Mouse (Mus musculus) limb, embryonic 10.5 days (tissue): ENCODE results near the gene Cuta. TPM values are rescaled to one million over a fixed set of nuclear protein-coding genes. Genes with fewer than 3 reads are reported as not detected.

Source experiments
- DNase-seq: peaks from one replicate; pipeline ENCODE4 v3.0.0-alpha.2; 2017; ENCODE audit warnings: low spot score
- H3K27ac ChIP-seq: fragments of 300-500 bp; sonication (generic); 2 replicates; pipeline ENCODE4 v1.5.1; 2016; ENCODE audit warnings: mild to moderate bottlenecking
- H3K27me3 ChIP-seq: fragments of 300-500 bp; sonication (generic); 2 replicates; pipeline ENCODE4 v1.6.1; 2016; ENCODE audit warnings: low read depth, mild to moderate bottlenecking; ENCODE audit not compliant: poor library complexity, severe bottlenecking
- H3K36me3 ChIP-seq: fragments of 300-500 bp; sonication (generic); 2 replicates; pipeline ENCODE4 v1.6.1; 2016; ENCODE audit warnings: mild to moderate bottlenecking, moderate library complexity
- H3K4me1 ChIP-seq: fragments of 300-500 bp; sonication (generic); 2 replicates; pipeline ENCODE4 v1.6.1; 2016
- H3K4me3 ChIP-seq: fragments of 300-500 bp; sonication (generic); 2 replicates; pipeline ENCODE4 v1.5.1; 2016; ENCODE audit warnings: mild to moderate bottlenecking, moderate library complexity
- H3K9me3 ChIP-seq: fragments of 300-500 bp; sonication (generic); replicated peaks from 2 replicates; pipeline ENCODE4 v1.6.1; 2016; ENCODE audit warnings: mild to moderate bottlenecking
- WGBS: fragments of 180-500 bp; shearing (Covaris S2); methylation state at CpG from one replicate; pipeline ENCODE4 v1.1.7; 2016; 5-methylcytosine and 5-hydroxymethylcytosine counted together
- polyA plus RNA-seq: library from polyadenylated mRNA; unstranded; fragments of >200 nt; fragmentation: Nextera tagmentation; extraction: Ambion mirVana; gene quantifications from 2 replicates; pipeline ENCODE4 v1.2.1, GENCODE M21; 2016

Gene Cuta
- polyA plus RNA-seq, 1 experiment from 2014 or later = 184 TPM

- Histone ChIP-seq H3K27me3 (no peaks in the 10 kb centered on the region), H3K36me3 (peaks cover 70% of the 10 kb centered on the region), H3K4me3 (no peak overlapping the region), H3K27ac (no peak overlapping the region), H3K4me1 (peaks cover 34% of the 10 kb centered on the region), H3K9me3 (no peaks in the 10 kb centered on the region)
- no peak for DNase-seq
- WGBS = 93% methylated on average over 6 of the region's 6 CpGs
Observed at GRCm38 (mm10) chr17:26969257-26969656, 29.9 kb upstream of the Cuta start.

- no peak for DNase-seq
Observed at GRCm38 (mm10) chr17:26968200-26968611, 28.8 kb upstream of the Cuta start.

GRCm38 (mm10) chr17:26967477-26967876 lies 28.1 kb upstream of the Cuta start:
- DNase-seq = no peak
- WGBS = 90% methylated on average over 6 of the region's 6 CpGs
- Histone ChIP-seq H3K4me1 (peaks cover 24% of the 10 kb centered on the region), H3K27me3 (no peaks in the 10 kb centered on the region), H3K27ac (no peak overlapping the region), H3K9me3 (no peaks in the 10 kb centered on the region), H3K36me3 (peaks cover 83% of the 10 kb centered on the region), H3K4me3 (no peak overlapping the region)

More at GRCm38 (mm10) chr17:26968200-26968611, 28.8 kb upstream of the Cuta start:
- Histone ChIP-seq H3K4me1 (peaks cover 25% of the 10 kb centered on the region), H3K27ac (no peak overlapping the region), H3K36me3 (peaks cover 75% of the 10 kb centered on the region), H3K9me3 (no peaks in the 10 kb centered on the region), H3K27me3 (no peaks in the 10 kb centered on the region), H3K4me3 (no peak overlapping the region)
- WGBS = 85% methylated on average over 6 of the region's 6 CpGs

GRCm38 (mm10) chr17:26966993-26967392 lies 27.6 kb upstream of the Cuta start:
- Histone ChIP-seq H3K27ac (no peak overlapping the region), H3K27me3 (no peaks in the 10 kb centered on the region), H3K36me3 (peaks cover 87% of the 10 kb centered on the region), H3K4me1 (peaks cover 21% of the 10 kb centered on the region), H3K9me3 (no peaks in the 10 kb centered on the region), H3K4me3 (no peak overlapping the region)
- 85% methylated on average over 11 of the region's 11 CpGs for WGBS
- no peak for DNase-seq

GRCm38 (mm10) chr17:26961572-26962240 lies 22.3 kb upstream of the Cuta start:
- H3K36me3 ChIP-seq = peaks cover 98% of the 10 kb centered on the region
- no peaks in the 10 kb centered on the region for H3K4me1 ChIP-seq
- H3K27me3 ChIP-seq = no peaks in the 10 kb centered on the region
- WGBS = 92% methylated on average over 21 of the region's 21 CpGs
- DNase-seq = no peak
- H3K27ac ChIP-seq = no peak overlapping the region
- no peak overlapping the region for H3K4me3 ChIP-seq
- no peaks in the 10 kb centered on the region for H3K9me3 ChIP-seq

- 0 out of 2 replicates have a peak, but pooled peaks cover 2% of the 10 kb centered on the region for H3K4me1 ChIP-seq
- peaks cover 98% of the 10 kb centered on the region for H3K36me3 ChIP-seq
- H3K27me3 ChIP-seq = no peaks in the 10 kb centered on the region
- H3K4me3 ChIP-seq = no peak overlapping the region
- H3K27ac ChIP-seq = no peak overlapping the region
- WGBS = 91% methylated on average over 4 of the region's 4 CpGs
- no peak for DNase-seq
- no peaks in the 10 kb centered on the region for H3K9me3 ChIP-seq
Observed at GRCm38 (mm10) chr17:26959815-26960214, 20.4 kb upstream of the Cuta start.

- no peaks in the 10 kb centered on the region for H3K9me3 ChIP-seq
- H3K36me3 ChIP-seq = peaks cover 95% of the 10 kb centered on the region
- H3K27ac ChIP-seq = no peak overlapping the region
- no peak for DNase-seq
- WGBS = 57% methylated on average over 5 of the region's 5 CpGs
- no peak overlapping the region for H3K4me3 ChIP-seq
- no peaks in the 10 kb centered on the region for H3K27me3 ChIP-seq
- H3K4me1 ChIP-seq = peaks cover 10% of the 10 kb centered on the region
Observed at GRCm38 (mm10) chr17:26958880-26959279, 19.5 kb upstream of the Cuta start.

GRCm38 (mm10) chr17:26957872-26958271 lies 18.5 kb upstream of the Cuta start:
- Histone ChIP-seq H3K36me3 (peaks cover 86% of the 10 kb centered on the region), H3K27me3 (no peaks in the 10 kb centered on the region), H3K4me3 (no peak overlapping the region), H3K27ac (no peak overlapping the region), H3K4me1 (peaks cover 21% of the 10 kb centered on the region), H3K9me3 (no peaks in the 10 kb centered on the region)
- WGBS = 93% methylated on average over 5 of the region's 5 CpGs
- no peak for DNase-seq

- no peaks in the 10 kb centered on the region for H3K27me3 ChIP-seq
- WGBS = 95% methylated on average over 18 of the region's 18 CpGs
- no peaks in the 10 kb centered on the region for H3K9me3 ChIP-seq
- H3K36me3 ChIP-seq = peaks cover 79% of the 10 kb centered on the region
- no peak overlapping the region for H3K27ac ChIP-seq
- H3K4me3 ChIP-seq = no peak overlapping the region
- DNase-seq = no peak
- H3K4me1 ChIP-seq = peaks cover 30% of the 10 kb centered on the region
Observed at GRCm38 (mm10) chr17:26956895-26957294, 17.5 kb upstream of the Cuta start.

- H3K36me3 ChIP-seq = peaks cover 73% of the 10 kb centered on the region
- no peak for DNase-seq
- H3K27ac ChIP-seq = no peak overlapping the region
- H3K4me1 ChIP-seq = peaks cover 36% of the 10 kb centered on the region
- H3K4me3 ChIP-seq = no peak overlapping the region
- no peaks in the 10 kb centered on the region for H3K27me3 ChIP-seq
- 89% methylated on average over 5 of the region's 5 CpGs for WGBS
- H3K9me3 ChIP-seq = no peaks in the 10 kb centered on the region
Observed at GRCm38 (mm10) chr17:26956309-26956708, 16.9 kb upstream of the Cuta start.

- H3K27me3 ChIP-seq = no peaks in the 10 kb centered on the region
- H3K27ac ChIP-seq = peak overlapping the region; percentile 93
- peaks cover 48% of the 10 kb centered on the region for H3K36me3 ChIP-seq
- H3K4me3 ChIP-seq = peak overlapping the region; percentile 80
- no peaks in the 10 kb centered on the region for H3K9me3 ChIP-seq
- H3K4me1 ChIP-seq = peaks cover 62% of the 10 kb centered on the region
- WGBS = 16% methylated on average over 15 of the region's 16 CpGs
- no peak for DNase-seq
Observed at GRCm38 (mm10) chr17:26953726-26954125, 14.4 kb upstream of the Cuta start.

- WGBS = 27% methylated on average over 6 of the region's 6 CpGs
- Histone ChIP-seq H3K27ac (peak overlapping the region; percentile 93), H3K4me1 (peaks cover 67% of the 10 kb centered on the region)
Observed at GRCm38 (mm10) chr17:26953201-26953600, 13.8 kb upstream of the Cuta start.

GRCm38 (mm10) chr17:26951952-26952877 lies 12.8 kb upstream of the Cuta start:
- Histone ChIP-seq H3K9me3 (no peaks in the 10 kb centered on the region), H3K36me3 (peaks cover 33% of the 10 kb centered on the region), H3K4me1 (peaks cover 75% of the 10 kb centered on the region), H3K27ac (peak overlapping the region; percentile 93), H3K27me3 (peaks cover 5% of the 10 kb centered on the region), H3K4me3 (peak overlapping the region; percentile 80)
- no peak for DNase-seq
- 1% methylated on average over 23 of the region's 23 CpGs for WGBS

More at GRCm38 (mm10) chr17:26953201-26953600, 13.8 kb upstream of the Cuta start:
- Histone ChIP-seq H3K9me3 (no peaks in the 10 kb centered on the region), H3K36me3 (peaks cover 42% of the 10 kb centered on the region), H3K4me3 (peak overlapping the region; percentile 80), H3K27me3 (no peaks in the 10 kb centered on the region)
- DNase-seq = no peak
